Mouse (Mus musculus) megakaryocyte progenitor cell, adult 5-6 weeks (primary cell): ENCODE results near the gene Wrnip1. TPM values are rescaled to one million over a fixed set of nuclear protein-coding genes. Genes with fewer than 3 reads are reported as not detected.

Source experiments
- ATAC-seq: replicated peaks from 2 replicates; pipeline ENCODE4 v1.8.0; 2016; ENCODE audit warnings: mild to moderate bottlenecking, moderate TSS enrichment, inconsistent platforms; ENCODE audit not compliant: poor library complexity
- total RNA-seq, 2 experiments: library from RNA; stranded (forward) in 1 of 2; stranded (reverse) in 1 of 2; fragments of 157-497, 149-512 nt in 1 of 2; fragments of 200-1000 nt in 1 of 2; gene quantifications; 2 replicates each; pipeline versions ENCODE4 v1.2.3 to v1.2.4; 2015 to 2017

The Wrnip1 gene
- total RNA-seq (2015) (14.6 and 18.2 TPM in 2 replicates), total RNA-seq (2017) (32.3 and 39.6 TPM in 2 replicates)

DNA sequence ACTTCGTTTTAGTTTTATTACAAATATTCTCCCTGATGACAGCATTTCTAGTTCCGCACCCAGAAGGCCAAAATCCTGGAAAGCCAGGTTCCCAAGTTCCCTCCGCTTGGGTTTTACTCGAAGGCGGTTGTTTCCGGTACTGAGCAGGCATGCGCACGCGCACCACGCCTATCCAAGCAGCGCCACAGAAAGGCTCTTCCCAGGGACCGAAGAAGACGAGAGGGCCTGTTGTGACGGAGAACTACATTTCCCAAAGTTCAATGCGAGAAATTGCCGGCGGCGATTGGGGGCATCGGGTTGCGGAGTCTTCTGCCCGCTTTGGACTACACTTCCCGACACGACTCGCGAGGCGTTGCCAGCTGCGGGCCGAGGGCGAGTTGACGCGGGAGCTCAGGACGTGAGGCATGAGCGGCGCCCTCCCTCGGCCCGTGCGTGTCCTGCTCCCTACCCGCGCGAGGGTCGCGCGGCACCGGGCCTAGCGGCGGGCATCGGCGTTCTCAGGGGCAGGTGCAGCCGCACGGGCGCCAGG, at the start of gene Wrnip1:
Wrnip1 (plus strand) TSS at position 346 of the 529 bp plus-strand sequence.
- ATAC-seq, result peak; percentile 90

DNA sequence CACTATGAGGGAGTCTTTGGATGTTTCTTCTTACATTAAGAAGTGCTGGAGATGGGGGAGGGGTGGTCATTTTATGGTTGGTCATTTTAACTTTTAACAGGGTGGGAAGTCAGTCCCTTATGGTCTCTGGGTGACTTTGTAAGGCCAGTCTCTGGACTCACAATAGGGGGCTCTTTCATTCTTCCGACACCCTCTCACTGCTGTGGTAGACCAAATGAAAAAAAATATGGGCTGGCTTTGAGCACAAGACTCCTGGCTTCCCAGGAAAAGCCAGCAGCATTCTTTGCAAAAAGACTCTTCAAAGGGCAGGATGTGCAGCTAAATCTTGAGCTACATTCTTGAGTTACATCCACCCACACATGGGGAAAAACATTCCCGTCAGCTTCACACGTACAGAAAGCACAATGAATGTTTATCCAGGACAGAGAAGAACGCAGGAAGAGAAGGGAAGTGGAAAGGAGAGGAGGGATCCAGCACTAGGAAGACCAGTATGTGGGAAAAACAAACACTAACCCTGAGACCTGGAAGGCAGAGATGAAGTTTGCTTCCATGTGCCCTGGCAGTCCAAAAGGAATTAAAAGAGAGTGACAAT, 49.7 kb upstream of the Wrnip1 start:
- ATAC-seq, result no peak

DNA sequence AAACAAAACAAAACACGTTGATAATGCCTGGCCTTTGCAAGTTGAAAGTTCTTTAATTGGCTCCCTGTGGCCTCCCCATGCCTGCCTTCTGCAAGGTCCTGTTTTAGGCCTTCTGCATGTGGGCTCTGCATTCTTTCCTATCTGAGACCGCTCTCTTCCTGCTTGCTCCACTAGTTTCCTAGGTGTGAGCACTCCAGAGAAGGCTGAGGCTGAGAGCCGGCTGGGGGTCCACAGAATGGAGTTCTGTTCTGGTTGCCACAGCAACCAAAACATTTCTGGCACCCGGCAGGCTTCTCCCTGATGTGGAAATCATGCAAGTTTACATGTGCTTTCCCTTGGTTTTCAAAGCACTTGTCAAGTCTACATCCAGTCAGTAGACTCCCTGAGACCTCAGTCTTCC, 42.8 kb upstream of the Wrnip1 start:
- no peak for ATAC-seq

DNA sequence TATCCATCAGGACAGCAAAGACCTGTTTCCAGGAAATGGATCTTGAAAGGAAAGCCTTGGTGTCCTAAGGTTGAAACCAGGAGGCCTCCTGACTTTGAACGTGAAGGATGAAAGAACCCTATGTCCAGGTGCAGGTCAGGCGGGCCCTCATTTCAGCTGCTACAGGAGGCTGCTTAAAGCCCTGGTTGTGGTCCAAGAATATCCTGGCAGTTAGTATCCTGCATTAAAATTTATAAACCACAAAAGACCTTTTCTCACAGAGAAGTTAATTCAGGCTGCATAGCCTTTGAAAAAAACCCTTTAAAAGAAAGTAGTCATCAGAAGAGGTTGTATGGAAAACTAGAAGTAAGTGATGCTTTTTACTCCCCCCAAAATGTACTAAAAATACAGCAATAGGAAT, 41.0 kb upstream of the Wrnip1 start:
- no peak for ATAC-seq

DNA sequence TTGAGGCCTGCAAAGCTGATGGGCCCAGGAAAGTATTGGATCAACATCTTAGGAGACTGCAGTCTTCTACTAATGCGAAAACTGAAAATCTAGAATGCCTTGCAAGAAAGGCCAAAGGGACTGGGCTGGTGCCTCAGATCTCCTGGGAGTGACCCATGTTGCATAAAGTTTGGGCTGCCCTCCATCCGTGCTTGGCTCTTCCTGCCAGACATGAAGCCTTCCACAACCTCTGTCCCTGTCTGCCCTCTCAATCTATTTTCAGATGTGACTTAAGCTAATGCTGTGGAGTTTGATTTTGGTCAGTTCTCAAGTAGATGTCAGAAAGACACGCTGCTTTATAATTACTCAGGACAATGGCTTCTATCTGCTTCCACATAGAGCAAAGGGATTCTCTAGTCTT, 38.7 kb upstream of the Wrnip1 start:
- no peak for ATAC-seq

DNA sequence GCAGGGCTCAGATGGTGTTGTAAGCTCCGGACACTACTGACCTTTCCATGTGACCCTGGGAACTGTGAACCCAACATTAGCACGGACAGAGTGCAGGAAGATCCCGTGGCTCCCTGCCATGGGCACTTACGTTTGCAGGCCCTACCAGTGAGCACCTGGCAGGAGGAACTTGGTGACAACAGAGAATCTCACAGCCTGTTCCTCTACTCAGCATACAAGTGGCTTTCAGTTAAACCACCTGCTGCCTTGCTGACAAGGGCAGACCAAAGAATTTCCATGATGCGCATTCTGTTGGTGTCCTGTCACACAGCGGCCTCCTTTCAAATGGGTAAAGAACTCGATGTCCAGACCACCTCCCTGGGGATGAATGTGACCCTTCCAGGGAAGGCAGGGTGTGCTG, 37.4 kb upstream of the Wrnip1 start:
- no peak for ATAC-seq

DNA sequence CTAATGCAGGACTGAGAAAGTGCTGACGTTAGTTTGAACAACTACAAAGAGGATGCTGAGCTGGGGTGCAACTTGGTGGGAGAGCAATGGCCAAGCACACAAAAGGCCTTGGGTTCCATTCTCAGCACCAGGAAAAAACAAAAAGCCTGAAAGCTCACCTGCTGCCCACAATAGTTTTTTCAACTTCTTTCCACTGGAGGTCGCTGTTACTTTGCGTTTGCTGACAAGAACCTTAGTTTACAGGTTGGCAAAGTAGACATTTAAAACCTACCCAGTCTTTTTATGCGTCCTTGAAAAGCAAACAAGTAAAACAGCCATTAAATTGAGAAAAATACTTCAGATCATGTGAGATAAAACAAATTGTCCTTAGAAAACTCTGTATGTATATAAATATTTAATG, 33.7 kb upstream of the Wrnip1 start:
- ATAC-seq, result peak; percentile 76

DNA sequence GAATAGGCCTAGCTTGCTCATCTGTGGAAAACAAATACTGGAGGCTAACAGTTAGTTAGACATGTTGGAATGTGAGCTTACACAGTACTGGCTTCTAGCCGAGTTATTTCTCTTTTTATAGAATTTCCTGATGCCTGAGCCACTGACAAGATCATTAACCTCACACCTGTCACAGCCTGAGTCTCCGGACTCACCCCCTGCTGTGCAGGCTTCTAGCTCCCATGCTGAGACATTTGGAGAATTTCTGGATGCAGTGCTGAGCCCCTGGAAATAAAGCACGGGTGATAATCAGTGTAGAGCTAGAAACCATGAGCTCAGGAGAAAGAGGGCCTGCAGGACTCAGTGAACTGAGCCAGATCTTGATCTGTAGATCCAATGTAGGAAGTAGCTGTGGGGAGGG, 31.9 kb upstream of the Wrnip1 start:
- ATAC-seq, result no peak

DNA sequence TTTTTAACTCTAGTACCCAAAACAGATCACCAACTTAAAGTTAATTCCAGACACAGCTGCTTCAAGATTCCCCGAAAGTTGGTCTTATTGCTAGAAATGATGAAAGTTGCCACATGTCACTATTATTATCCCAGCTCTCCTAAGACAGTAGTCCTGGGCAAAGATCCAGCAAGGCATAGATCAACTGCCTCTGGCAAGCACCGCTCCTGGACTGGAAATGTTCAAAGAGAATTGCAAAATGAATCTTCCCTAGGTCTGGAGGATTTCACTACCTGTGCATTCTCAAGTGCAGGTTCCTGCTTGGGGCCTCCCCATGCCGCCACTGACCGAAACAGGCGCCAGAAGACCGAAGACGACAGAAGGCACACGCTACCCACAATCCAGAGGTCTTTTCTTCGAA, 25.9 kb upstream of the Wrnip1 start:
- ATAC-seq, result no peak

DNA sequence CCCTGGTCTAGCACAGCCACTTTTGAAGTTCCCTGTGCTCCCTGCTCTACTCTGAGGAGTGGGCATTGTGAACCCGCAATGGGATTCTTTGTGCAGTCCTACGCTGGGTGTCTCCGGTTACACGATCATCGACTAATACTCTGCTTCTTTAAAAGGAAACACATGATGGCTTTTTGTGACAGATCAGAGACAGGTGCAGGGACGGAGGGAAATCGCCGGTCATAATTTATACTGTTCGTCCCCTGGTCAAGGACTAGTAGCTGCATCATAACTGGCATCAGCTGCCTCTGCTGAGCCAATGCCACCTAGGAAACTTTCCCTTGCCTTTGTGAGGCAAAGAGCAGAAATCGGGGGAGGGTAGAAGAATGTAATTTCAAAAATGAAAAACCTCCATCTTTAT, 25.5 kb upstream of the Wrnip1 start:
- ATAC-seq, result no peak

DNA sequence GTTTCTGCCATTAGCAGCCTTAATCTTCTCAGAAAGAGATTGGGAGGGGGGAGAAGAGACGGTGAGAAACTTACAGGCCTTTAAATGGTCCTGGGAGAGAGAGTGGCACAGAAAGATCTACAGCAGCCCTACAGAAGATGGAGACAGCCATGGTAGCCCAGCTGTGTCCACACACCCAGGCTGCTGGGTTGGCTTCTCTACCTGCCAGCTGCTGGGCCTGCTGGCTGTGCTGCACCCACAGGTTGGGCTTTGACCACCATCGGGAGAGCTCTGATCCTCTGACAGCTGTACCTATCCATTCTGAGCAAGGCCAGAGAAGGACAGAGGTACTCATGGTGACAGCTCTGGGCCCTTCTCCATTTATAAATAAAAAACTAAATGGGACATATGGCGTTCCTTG, 23.0 kb upstream of the Wrnip1 start:
- ATAC-seq, result no peak

DNA sequence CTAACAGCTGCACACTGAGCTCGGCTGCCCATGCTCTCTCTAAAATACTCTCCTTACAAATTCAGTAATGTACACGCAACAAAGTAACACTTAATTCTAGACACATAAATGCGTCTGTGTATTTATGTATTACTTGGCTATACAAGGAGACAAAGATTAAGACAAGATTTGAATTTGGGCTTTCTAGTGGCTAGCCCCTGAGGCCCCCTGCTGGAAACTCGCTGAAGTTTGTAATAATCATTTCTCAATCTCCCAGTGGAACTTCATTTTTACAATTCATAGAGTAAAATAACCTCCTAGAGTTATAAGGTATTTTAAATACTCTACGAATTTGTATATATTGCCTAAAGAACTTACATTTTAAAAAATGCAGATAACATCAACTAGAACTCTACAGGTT, 18.8 kb upstream of the Wrnip1 start:
- ATAC-seq, result peak; percentile 48; the same call in 1 of the 2 replicates

DNA sequence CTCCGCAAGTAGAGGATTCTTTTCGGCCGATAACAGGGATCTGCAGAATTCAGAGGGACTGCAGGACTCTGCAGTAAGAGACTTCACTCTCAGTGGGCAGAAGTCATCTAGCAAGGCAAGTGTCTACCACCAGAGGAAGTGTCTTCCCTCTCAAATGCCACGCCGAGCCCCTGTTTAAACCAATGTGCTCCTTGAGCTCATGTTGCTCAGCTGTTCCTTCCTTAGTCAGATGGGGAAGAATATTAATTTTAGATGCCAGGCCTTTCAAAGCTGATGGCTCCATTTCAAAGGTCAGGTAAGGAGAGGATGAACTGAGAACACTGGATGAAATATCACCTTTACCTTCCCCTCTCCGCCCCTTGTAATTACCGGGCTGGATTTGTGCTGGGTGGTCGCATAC, 18.0 kb upstream of the Wrnip1 start, which contains the start of gene Mylk4:
Mylk4 (minus strand) TSS at position 139 of the 400 bp plus-strand sequence.
- ATAC-seq, result no peak

DNA sequence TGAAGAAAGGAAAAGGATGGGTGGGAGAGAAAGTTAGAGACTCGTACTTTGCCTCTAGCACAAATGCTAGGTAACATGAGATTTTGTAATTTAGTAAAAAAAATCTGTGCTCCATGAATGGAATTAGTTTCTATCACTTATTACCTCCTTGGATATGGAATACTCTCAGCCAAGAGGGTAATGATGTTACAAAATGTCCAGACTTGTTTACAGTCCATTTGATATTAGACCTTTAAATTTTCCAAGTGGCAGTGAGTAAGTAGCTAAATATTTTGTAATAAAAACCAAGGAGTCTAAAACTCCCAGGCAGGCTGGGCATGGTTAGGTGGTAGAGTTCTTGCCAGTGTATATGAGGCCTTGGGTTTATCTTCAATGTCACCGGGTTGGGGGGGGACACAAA, 14.3 kb upstream of the Wrnip1 start:
- no peak for ATAC-seq

DNA sequence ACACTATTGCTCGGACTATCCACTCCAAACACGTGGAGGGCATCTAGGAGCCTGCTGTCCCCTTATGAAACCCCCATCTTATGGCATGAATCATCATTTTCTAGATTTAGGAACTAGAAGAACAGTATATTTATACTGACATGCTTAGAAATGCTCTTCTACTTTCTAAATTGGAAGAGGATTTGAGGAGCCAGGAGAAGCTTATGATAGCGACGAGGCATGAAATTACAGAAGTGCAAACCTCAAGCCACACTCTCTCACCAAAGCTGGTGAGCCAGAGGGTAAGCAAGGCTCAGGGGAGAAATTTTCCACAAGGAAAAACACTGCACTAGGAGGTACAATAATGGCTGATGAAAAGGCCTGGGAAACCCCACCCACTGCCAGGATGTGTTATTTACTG, 12.1 kb upstream of the Wrnip1 start:
- ATAC-seq, result no peak

DNA sequence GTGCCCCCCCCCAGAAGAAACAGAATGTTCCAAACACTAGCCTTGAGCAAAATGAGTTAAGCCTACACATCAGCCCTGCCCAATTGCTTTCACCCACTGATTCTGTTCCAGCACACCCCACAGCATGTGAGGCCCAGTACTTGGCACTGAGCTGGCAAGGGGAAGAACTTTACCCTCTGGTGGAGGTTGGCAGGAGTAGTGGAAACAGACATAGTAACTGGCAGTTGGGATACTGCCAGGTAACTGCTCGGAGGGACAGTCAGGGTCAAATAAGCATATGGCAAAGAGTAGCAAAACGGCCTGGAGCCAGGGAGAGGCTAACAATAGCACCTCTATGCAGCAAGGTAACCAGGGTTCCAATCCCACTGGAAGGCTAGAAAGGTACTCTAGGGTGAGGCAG, 7.2 kb upstream of the Wrnip1 start:
- ATAC-seq, result no peak

DNA sequence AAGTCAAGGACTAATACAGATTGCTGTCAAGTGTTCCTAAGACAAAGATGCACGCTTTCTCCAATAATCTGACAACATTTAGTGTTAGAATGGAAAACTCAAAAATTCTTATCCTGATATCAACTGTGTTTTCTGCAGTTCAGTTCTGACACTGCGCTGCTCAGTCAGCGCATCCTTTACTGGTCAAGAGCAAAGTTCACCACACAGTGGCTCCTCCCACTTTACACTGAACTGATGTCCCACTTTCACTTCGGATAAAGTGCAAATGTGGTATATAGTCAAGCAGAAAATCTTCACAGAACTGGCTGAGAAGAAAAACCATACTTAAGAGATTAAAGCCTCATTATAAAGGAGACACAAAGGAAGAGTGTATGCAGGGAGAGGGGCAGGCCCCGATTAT, 6.7 kb upstream of the Wrnip1 start:
- no peak for ATAC-seq

DNA sequence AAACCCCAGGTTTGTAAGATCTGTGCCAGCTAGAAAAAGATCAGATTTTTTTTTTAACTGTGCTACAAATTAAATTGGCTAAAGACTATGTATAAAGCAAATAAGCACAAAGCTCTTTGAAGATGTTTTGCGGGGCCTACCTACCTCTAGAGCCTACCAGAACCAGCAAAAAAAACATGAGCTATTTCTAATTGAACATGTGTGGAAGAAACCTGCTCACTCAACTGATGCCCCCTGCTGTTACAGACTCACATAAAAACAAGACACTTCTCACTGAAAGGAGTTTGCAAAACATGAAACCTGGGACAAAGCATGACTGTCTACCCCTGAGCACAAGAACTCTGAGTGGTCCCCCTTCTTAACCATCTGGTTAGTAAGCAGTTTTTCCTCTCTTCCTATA, 4.8 kb upstream of the Wrnip1 start:
- no peak for ATAC-seq

DNA sequence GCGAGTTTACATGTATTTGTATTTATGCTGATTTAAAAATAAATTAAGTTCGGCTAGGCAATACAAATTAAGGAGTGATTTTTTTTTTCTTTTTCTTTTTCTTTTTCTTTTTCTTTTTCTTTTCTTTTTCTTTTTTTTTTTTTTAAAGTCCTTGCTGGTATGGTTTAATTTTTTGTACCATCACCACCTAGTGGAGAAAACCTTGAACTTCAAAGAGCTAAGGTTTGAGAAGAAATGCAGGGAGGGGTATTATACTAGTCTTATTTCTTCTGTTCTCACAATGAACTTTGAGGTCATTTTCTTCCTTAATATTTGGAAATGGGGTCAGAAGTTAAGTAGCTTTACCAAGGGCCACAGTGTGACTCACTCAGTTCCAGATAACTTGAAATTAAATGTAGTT, 2.7 kb upstream of the Wrnip1 start:
- ATAC-seq, result no peak

DNA sequence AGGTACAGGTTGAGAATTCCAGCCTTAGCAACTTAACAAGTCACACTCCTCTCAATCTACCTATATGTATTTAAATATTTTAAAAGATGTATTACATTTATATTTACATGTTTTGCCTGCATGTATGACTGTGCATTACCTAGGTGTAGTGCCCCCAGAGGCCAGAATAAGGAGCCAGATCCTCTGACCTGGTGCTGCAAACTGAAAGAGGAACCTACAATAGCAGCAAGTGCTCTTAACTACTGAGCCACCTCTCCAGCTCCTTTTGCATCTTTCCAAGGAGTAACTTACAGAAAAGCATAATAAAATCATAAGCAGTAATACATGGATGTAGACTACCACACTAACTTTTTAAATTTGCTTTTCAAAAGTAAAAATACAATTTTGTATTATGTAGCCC, 979 bp upstream of the Wrnip1 start:
- peak; percentile 64 for ATAC-seq

DNA sequence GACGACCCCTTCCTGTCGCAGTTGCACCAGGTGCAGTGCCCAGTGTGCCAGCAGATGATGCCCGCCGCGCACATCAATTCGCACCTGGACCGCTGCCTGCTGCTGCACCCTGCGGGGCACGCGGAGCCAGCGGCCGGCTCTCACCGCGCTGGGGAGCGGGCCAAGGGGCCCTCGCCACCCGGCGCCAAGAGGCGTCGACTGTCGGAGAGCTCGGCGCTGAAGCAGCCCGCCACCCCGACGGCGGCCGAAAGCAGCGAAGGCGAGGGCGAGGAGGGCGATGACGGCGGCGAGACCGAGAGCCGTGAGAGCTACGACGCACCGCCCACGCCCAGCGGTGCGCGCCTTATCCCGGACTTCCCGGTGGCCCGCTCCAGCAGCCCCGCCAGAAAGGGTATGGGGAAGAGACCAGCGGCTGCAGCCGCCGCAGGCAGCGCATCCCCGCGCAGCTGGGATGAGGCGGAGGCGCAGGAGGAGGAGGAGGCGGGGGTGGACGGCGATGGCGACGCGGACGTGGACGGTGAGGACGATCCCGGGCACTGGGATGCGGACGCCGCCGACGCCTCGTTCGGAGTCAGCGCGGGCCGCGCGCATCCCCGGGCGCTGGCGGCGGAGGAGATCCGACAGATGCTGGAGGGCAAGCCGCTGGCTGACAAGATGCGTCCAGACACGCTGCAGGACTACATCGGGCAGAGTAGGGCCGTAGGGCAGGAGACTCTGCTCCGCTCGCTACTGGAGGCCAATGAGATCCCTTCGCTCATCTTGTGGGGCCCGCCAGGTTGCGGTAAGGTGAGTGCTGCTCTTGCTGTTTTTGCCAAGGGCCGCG, 632 bp downstream of the Wrnip1 start, which contains the start of gene D930007J09Rik:
D930007J09Rik (minus strand) TSS at position 591 of the 823 bp plus-strand sequence.
- peak; percentile 20 for ATAC-seq

DNA sequence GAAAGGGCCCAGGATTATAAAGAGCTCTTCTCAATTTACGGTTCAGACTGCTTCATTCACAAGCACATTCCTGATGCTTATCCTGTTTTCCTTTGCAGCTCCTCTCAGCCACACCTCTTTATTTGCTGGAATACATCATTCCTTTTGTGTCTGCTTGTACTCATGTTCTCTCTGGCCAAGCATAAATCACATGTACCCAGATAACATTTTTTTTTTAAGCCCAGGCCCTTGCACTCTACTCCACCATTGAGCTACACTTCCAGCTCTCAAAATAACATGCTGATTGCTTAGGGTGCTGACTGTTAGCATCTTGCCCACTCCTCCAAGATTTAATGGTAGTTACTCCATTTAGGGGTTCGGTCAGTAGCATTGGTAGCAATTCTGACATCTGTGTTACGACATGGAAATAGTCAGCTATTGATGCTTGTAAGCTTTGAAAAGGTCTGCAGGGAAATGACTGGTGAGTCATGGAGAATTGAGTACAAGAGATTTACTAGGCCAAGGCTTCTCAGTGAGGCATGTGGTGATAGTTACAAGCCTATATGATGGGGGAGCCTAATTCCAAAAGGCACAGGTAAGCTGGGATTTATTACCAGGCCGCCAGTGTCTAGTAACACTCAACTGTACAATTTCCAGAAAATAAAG, 2.0 kb downstream of the Wrnip1 start:
- ATAC-seq, result no peak
